Mouse (Mus musculus) bone marrow, adult 2 months (tissue): ENCODE measurements at regions not wholly inside any gene's neighbourhood (a gene's known extent, or its start where the extent isn't known, plus 50 kb on each side); places are given as distances from the start of the nearest gene placed in this dataset.
A peak's percentile ranks its signal among the peaks of the same experiment; 100 is the strongest.

Experiments
- H3K27ac ChIP-seq: fragments of 200-500 bp; 2 replicates; pipeline ENCODE4 v1.5.1; 2012; ENCODE audit warnings: low read depth, mild to moderate bottlenecking, control low read depth, inconsistent platforms, low read length; ENCODE audit not compliant: control insufficient read depth, poor library complexity, insufficient read depth
- H3K4me1 ChIP-seq: fragments of 200-500 bp; 2 replicates; pipeline ENCODE4 v1.6.1; 2011; ENCODE audit warnings: low read length; ENCODE audit not compliant: control insufficient read depth, insufficient read depth
- H3K4me3 ChIP-seq: fragments of 200-500 bp; replicated peaks from 2 replicates; pipeline ENCODE3; 2011; ENCODE audit warnings: mild to moderate bottlenecking, low read depth, low read length, control low read depth; ENCODE audit not compliant: control insufficient read depth
- CTCF ChIP-seq: fragments of 200-500 bp; IDR thresholded peaks from 2 replicates; pipeline ENCODE4 v1.5.1; 2011; ENCODE audit warnings: low read length, control low read depth; ENCODE audit not compliant: control insufficient read depth, insufficient read depth
- POLR2A ChIP-seq: fragments of 200-500 bp; IDR thresholded peaks from 2 replicates; pipeline ENCODE4 v1.6.1; 2011; ENCODE audit warnings: low read depth, mild to moderate bottlenecking, control low read depth, low read length, borderline replicate concordance; ENCODE audit not compliant: control insufficient read depth
- WGBS: fragments of 180-500 bp; shearing (Covaris S2); methylation state at CpG from one replicate; pipeline ENCODE4 v1.1.7; 2018; 5-methylcytosine and 5-hydroxymethylcytosine counted together

DNA sequence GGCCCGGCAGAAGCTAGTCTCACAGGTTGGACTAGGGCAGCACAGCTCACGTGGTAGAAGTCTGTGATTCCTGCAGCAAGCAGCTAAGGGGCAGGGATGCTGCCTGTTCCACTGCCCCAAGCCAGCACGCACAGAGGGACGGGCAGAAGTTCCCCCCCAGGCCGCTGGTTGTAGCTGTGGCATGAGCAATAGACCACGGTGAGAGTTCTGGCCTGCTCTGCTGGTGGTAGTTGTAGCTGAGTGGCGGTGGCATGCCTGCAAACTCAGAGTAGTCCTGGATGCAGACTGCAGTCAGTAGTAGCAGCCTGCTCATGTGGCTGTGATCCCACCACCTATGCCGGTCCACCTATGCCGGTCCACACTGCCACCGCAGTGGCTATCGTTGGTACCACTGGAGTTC is 71.5 kb upstream of the Rpl39l start:
- WGBS, result 88% methylated on average over 11 of the region's 11 CpGs
- H3K27ac ChIP-seq, result no peak overlapping the region; the same call in 1 of the 2 replicates
- TF ChIP-seq CTCF, result no peak

DNA sequence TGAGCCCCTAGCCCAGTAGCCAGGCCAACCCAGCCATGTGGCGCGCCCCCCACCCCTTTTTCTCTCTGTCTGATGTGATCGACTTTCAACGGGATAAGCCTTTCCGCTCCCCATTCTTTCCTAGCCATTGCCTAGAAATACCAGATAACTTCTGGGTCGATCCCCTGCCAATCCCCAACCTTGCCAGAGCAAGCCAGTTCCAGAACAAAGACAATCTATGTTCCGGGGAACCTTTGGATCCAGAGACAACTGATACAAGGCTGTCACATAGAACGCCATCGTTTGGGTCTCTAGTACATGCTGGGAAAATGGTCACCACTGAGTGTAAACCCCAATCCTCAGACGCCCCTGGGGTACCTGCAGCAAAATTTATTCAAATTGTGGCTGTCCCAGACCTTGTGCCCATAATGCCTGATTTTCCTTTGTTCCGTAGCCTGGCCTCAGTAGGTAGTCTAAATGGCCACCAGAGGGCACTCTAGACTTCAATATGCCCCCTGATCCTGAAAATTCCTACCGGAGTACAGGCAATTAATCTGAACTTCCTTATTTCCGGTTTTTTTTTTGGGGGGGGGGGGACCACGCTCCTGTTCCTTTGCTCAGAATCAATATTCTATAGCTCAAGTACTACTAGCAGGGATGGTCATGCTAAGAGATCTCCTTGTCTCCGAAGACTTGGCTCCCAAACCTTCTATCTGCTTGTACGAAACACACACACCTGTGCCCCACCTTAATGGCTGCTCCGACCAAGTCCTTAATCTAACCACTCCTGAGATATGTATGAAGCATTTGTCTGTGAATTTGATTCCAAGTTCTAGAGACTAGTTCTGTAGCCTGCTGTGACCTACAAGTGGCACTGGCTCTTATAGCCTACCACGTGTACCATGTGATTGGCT is 81.3 kb upstream of the Rpl39l start:
- 56% methylated on average over 18 of the region's 18 CpGs for WGBS
- no peaks in the 10 kb centered on the region for H3K4me1 ChIP-seq
- H3K4me3 ChIP-seq, result no peak overlapping the region
- H3K27ac ChIP-seq, result no peak overlapping the region
- TF ChIP-seq CTCF (no peak), POLR2A (no peak)

More for the DNA sequence above, 71.5 kb upstream of the Rpl39l start:
- no peak overlapping the region for H3K4me3 ChIP-seq
- no peaks in the 10 kb centered on the region for H3K4me1 ChIP-seq

DNA sequence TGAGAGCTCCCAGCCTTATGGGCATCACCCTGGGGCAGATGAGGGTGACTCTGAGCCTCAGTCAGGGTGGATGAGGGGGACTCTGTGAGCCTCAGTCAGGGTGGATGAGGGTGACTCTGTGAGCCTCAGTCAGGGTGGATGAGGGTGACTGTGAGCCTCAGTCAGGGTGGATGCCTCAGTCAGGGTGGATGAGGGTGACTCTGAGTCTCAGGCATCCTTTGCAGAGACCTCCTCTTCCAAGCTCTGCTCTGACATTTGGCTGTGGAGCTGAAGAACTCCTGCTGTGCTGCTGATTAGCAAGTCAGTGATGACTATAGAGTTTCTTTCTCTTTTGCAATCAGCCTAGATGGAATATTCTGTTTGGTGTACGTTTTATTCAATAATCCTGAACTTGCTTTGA is 83.7 kb upstream of the Rpl39l start:
- no peak for TF ChIP-seq POLR2A
- no peak for TF ChIP-seq CTCF
- Histone ChIP-seq H3K27ac (no peak overlapping the region), H3K4me3 (no peak overlapping the region), H3K4me1 (no peaks in the 10 kb centered on the region)
- 43% methylated on average over 1 of the region's 1 CpGs for WGBS

DNA sequence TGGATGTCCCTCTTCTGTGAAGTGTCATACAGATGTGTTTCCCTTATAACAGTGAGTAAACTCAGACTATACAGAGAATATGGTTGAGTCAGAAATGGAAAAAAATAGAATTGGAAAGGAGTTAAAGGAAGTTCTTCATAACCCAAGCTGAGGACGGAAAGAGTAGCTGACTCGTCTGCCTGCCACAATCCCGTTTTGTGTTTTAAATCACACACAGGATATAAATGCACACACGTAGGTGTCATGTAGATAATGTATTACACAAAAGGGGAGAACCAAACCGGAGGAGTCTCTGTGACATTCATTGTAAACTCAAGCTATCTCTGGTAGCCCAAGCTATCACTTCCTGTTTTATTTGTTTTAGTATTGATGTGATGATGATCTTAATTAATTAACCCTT is 84.6 kb upstream of the Rpl39l start:
- WGBS, result 56% methylated on average over 5 of the region's 5 CpGs

DNA sequence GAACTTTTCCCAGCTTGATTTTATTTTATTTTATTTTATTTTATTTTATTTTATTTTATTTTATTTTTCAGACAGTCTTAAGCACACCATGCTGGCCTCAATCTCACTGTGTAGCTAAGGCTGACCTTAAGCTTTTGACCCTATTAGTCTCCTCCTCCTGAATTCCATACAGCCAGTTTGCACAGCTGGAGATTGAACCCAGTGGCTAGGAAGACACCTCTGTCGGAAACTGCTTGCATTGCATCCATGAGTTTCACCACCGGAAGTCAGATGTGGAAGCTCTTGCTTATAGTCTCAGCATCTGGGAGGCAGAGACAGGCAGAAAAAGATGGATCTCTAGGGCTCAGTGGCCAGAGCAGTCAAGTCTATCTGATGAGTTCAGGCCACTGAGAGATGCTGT is 86.4 kb upstream of the Grin2a start:
- TF ChIP-seq POLR2A (no peak), CTCF (no peak)
- Histone ChIP-seq H3K4me1 (no peaks in the 10 kb centered on the region), H3K27ac (no peak overlapping the region), H3K4me3 (no peak overlapping the region)
- WGBS, result 68% methylated on average over 2 of the region's 2 CpGs

More for the DNA sequence above, 84.6 kb upstream of the Rpl39l start:
- no peaks in the 10 kb centered on the region for H3K4me1 ChIP-seq
- H3K27ac ChIP-seq, result no peak overlapping the region
- no peak overlapping the region for H3K4me3 ChIP-seq
- TF ChIP-seq POLR2A, result no peak
- TF ChIP-seq CTCF, result no peak

DNA sequence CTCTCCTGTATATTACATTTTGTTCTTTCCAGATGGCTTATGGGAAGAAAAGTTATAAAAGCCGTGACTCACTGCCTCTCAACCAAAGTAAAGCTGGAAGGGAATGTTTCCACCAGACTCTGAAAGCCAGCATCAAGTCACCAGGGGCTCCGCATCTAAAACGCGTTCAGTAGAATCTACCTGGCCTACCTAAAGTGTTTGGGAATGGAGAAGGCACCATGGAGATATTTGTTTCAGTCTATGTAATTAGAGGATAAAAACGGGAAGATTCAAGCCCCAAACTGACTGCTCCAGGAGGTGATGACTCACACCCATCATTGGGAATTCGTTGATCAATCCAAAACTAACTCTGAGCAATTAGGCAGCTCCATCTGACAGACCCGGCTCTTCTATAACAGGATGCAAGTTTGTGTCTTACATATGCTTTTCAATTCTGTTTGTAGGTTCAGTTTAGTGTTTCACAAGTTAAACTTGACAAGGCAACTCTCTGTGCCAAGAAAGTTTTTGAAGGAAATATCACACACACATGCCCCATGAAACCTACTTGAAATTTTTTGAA is 84.8 kb upstream of the Grin2a start:
- Histone ChIP-seq H3K27ac (no peak overlapping the region), H3K4me3 (no peak overlapping the region), H3K4me1 (no peaks in the 10 kb centered on the region)
- WGBS, result 81% methylated on average over 7 of the region's 7 CpGs
- TF ChIP-seq CTCF, result no peak
- no peak for TF ChIP-seq POLR2A

DNA sequence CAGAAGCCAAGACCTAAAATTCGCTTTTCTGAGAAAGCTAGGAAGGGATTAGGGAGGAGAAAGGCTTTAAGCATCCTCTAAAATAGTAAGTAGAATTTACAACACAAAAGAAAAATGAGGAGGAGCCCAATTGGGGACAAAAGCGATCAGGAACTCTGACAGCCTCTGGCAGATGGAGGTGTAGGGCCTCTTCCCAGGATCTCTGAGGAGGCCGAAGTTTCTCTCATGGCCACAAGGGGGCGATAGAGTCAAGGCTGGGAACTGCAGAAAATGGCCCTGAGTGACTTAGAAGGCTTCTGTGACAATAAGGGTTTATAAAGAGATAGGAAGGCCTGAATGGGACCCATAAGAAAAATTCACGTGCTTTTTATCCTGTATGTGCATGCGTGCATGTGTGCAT is 77.8 kb upstream of the Grin2a start:
- no peak overlapping the region for H3K27ac ChIP-seq
- 27% methylated on average over 6 of the region's 6 CpGs for WGBS
- peak; percentile 54; the same call in 1 of the 2 replicates for TF ChIP-seq CTCF
- TF ChIP-seq POLR2A, result no peak
- H3K4me1 ChIP-seq, result no peaks in the 10 kb centered on the region
- no peak overlapping the region for H3K4me3 ChIP-seq

DNA sequence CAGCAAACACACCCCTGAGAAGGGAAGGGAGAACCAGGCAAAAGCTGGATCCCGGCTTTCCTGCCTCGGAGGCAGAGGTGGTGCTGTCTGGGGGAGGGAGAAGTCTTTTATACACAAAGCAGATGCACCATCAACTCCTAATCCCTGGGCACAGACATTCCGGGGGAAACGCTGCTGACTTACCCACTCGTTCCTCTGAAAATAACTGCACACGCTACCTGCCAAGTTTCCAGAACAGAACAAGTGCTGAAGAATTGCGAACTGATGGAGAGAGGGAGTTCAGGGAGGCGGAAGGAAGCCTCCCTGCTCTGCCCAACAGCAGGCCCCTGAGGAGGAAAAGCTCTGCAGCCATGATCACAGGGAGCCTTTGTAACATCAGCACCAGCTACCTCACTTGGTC is 68.1 kb upstream of the Grin2a start:
- no peak overlapping the region for H3K27ac ChIP-seq

DNA sequence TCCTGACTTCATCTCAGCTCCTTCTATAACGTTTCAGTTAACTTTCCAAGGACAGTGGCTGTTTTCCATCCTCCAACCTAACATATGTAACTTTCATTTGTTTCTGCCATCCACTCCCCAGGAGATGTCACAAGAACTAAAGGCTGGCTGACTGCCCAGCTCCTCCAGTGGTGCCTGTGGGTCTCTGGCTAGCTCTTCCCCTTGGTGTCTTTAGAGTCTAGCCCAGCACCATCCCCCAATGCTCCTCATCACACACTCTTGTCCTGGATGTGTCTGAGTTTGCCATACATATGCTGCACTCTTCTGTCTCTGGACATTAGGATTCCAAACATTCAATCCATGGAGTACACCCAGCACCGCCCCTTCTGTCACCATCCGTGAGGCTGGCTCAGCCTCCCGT is 62.7 kb upstream of the Grin2a start:
- Histone ChIP-seq H3K4me1 (no peaks in the 10 kb centered on the region), H3K27ac (no peak overlapping the region), H3K4me3 (no peak overlapping the region)
- TF ChIP-seq POLR2A (no peak), CTCF (no peak)
- 75% methylated on average over 4 of the region's 4 CpGs for WGBS

More for the DNA sequence above, 68.1 kb upstream of the Grin2a start:
- TF ChIP-seq POLR2A (no peak), CTCF (no peak)
- Histone ChIP-seq H3K4me3 (no peak overlapping the region), H3K4me1 (no peaks in the 10 kb centered on the region)
- WGBS, result 76% methylated on average over 8 of the region's 8 CpGs
